Mouse (Mus musculus) spleen, postnatal 4 days (tissue): ENCODE data around the gene Rptor.

Source experiments
- DNase-seq, 2 experiments: peaks; one replicate each; pipeline ENCODE4 v3.0.0; 2022; ENCODE audit warnings: low spot score in 2 of 2

The Rptor gene

DNA sequence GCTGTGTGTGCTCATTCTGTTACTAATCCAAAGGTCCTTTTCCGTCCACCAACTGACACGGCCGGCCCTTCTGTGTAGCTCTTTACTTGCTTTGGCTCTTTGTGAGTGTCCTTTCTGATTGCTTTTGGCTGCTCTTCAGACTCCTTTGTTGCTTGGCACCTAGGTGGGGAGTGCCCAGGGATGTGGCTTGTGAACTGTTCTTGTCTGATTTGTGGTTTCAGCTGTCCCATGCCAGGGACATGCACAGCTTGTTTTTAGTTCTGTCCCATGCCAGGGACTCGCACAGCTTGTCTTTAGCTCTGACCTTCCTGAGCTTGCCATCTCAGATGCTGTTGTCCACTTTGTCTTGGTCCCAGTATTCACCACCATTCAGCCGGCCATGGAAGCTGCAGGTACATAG, 4.8 kb downstream of the Rptor start:
- no peak for DNase-seq

DNA sequence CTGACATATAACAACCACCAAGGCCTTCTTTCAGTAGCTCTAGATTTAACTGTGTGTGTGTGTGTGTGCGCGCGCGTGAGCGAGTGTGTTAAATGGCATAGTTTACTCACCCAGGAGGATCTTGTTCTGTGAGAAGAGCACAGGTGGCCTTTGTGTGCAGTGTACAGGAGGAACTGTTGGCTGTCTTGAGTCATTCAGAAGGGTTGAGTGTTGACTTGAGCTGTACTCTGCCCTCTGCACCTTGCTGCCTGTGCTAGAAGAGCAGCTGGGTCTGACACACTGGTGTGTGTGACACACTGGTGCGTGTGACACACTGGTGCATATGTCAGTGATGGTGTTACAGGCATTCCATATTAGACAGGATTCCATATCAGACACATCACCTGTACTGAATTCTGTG, 8.8 kb downstream of the Rptor start:
- no peak for DNase-seq

DNA sequence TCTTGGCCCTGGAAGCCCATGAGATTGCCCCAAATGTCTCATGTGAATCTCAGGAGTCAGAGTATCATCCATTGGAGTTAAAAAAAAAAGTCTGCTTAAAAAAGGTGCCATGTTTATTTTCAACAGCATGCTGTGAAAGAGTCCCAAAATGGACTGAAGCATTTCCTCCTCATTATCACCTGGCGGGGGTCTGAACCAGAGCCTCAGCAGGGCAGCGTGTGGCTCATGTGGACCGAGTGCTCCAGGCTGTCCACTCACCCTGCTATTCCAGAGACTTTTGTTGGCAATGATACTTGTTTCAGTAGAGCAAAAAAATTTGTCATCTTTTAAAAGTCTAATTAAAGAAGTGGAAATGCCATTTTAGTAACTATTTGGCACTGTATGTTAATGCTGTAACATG, 9.5 kb downstream of the Rptor start:
- DNase-seq: no peak

DNA sequence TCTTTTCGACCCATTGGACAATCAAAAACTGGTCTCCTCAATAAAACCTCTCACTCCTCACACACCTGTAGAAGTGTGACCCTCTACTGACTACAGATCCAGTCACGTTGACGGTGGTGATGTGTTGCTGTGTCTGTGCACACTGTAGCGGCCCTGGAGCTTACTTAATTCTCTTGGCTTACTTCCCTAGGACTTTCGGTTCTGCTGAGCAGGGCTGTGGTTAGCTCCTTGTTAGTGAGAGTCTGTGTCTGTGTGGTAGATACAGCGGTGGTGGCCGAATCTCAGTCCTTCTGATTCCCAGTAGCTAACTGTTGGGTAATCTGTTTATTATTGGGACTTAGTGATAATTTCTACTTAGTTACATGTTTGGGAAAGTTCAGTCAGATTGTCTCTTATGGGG, 12.4 kb downstream of the Rptor start:
- no peak for DNase-seq

DNA sequence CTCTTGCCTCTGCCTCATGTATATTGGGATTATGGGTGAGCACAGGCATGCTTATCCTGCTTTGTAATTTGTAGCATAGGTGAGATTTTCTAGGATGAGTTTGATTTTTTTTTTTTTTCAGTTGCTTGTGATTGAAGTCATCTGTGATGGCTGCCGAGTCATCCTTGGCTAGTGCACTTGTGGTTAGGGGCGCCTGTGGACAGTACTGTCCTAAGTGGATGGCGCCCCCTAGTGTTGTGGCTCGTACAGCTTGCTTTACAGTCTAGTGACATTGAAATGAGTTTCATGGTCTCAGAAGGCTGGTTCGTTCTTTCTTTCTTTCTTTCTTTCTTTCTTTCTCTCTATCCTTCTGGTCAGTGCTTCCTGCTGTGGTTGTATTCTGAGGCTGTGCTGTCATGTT, 16.1 kb downstream of the Rptor start:
- DNase-seq: peak in 1 of 2 experiments; percentile 74

DNA sequence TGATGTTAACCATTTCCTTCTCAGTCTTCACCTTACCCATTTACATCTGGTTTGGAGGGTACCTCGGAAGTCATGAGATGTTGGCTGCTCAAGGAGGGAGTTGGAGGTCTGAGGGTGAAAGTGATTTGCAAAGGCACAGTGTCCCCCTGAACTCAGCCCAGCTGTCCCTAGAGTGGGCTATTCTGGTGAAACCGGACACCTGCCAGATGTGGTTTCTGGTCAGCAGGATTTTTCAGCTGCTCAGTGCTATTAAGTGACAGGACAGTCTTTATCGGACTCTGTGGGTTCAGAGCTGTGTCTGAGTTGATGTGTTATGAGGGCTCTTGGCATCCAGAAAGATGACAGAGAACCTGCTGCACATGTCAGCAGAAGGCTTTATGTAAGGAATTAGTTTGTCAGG, 18.6 kb downstream of the Rptor start:
- no peak for DNase-seq

DNA sequence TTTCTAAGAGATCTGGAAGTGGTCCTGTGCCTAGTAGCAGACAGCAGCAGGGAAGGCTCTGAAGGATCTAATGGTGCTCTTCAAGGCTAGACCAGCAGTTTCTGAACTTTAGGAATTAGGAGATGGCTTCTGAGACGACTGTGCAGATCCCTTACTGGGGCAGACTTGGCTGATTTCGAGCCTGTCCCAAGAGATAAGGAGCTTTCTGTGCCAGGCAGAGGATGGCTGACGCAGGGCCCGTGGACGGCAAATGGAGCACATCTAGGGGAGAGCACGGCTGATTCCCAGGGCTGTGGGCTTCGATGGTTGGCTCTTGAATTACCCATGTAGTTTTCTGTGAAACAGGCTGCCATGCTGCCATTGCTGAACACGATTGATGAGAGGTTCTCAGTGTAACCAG, 21.1 kb downstream of the Rptor start:
- DNase-seq: no peak

DNA sequence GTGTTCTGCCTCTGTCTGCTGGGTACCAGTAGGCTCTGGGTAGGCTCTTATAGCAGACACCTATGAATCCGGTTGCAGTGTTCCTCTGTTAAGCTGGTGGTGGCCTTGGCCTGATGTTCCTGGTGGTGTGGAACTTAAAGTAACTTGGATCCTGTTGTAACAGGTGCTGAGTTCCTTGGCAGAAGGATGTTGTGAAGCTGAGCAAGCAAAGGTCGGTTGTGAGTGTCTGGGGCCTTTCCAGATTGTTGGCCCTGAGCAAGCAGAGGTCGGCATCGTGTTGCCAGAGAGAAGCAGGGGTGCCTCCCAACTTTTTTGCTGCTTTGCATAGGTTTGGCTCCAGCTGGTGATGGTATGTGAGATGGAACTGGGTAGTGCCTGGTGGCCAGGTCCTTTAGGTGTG, 21.7 kb downstream of the Rptor start:
- DNase-seq: no peak

DNA sequence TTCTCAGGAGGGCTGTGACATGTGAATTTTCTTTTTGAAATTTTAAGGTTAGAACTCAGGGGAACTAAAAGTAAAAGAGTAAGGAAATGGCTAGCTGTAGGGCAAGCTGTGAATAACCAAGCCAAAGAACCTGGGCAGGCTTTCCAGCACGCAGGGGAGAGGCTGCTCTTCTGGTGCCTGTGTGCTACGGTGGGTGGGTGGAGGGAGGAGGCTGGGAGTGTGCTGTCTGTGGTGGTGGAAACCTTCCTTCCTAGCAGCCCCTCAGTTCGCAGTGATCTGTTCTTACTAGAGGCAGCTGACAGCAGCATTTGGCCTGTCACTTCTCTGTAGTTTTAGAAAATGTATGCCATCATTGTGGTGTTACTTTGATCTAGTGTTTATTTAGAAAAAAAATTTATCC, 22.2 kb downstream of the Rptor start:
- DNase-seq: no peak

DNA sequence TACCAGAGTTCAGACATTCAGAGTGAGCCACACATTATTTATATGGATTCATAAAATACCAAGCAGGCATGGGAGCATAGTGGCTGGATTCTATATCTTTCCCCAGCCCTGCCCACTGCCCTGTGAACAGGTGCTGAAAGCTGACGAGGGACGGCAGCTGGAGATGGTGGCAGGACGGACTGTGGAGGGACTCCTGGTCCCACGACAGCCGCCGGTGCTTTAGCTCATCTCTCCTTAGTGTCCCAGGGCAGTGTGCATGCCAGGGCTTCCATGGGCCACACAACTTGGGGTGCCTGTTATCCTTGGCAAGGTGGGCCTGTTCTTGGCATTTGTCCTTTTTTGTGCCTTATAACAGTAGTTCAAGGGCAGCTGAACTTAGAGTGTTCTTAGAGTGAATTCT, 22.8 kb downstream of the Rptor start:
- no peak for DNase-seq

DNA sequence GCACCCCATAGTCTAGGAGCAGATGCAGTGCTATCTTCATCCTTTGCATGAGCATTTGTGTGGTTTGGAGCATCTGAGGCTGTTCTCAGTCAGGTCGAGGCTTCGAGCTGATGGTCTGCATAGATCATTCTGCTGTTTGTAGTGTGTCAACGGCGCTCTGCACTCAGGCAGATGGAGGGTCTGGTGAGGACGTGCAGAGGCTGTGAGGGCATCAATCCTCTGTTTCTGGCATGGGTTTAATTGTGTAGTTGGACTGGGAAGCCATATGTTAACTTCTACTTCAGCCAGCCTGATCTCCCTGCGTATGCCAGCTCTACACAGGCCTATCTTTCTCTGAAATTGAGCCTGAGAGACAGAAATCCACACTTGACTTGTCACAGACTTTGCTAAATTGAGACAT, 23.2 kb downstream of the Rptor start:
- DNase-seq: no peak

DNA sequence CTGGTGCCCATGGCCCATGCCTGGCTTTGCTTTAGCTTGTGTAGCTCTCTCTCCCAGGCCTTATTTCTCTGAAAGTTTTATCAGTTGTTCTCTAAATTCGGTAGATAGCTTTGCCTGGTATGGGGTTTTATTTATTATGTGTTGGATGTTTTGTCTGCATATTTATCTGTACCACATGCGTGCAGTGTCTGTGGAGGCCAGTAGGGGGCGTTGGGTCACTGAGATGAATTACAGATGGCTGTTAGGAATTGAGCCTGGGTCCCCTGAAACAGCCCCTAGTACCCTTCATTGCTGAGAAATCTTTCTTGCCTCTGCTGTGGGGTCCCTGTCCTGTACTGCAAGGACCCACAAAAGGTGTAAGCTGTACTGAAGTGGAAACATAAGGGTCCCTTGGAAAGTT, 24.5 kb downstream of the Rptor start:
- DNase-seq: no peak

DNA sequence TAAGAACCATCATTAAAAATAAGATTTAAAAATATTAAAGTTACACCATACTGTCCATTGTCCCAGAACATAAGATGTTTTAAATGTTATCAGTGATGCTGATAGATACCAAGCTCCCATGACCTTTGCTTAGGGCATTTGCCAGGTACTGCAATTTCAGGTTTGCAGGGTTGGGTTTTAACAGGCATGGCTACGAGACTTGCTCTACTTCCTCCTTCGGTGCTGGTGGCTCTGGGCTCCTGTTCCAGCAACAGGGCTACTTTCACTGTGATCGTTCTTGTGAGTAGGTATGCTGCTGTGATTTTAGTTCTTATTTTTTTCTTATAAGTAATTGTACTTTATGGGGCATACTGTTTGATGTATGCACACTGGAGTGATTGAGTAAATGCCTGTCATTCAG, 26.4 kb downstream of the Rptor start:
- no peak for DNase-seq

DNA sequence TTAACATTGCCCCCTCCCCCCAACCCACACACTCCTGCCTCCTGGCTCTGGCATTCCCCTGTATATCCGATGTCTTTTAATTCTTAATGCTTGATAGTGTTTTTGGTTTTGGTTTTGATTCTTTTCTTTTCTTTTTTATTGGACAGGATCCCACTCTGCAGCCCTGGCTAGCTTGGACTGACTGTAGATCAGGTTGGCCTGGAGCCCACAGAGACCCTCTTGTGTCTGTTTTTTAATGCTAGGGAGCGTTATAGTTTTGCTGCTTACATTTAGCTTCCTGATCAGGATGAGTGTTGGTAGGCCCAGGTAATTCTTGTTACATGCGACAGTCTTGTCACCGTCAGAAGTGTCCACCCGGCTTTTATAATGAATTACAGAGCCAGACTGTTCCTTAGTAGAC, 27.6 kb downstream of the Rptor start:
- DNase-seq: no peak

DNA sequence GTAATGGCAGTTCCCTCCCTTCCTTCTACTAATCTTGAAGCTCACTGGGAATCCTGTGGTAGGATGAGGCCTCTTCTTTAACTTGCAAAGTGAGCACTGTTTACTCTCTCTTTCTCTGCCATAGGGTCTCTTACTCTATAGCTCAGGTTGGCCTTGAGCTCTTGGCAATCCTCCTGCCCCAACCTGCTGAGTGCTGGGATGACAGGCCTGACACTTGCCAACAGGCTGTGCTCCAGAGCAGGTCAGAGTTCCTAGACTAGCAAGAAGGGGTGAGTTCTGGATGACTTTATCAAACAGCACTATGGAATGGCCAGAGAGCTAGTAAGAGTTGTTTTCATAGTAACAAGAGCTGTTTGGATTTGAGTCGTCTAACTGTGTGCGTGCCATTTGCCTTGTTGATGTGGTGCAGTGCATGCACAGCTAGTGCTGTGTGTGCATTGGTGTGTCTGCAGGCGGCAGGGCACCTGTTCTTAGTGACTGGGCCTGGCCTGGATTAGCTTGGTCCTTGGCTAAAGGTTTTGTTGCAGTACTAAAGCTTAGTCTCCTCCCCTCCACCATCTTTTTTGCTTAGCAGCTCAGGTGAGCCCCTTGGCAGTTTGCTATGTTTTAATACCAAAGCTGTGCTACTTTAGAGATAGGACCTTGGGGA, 28.6 kb downstream of the Rptor start:
- DNase-seq: no peak

DNA sequence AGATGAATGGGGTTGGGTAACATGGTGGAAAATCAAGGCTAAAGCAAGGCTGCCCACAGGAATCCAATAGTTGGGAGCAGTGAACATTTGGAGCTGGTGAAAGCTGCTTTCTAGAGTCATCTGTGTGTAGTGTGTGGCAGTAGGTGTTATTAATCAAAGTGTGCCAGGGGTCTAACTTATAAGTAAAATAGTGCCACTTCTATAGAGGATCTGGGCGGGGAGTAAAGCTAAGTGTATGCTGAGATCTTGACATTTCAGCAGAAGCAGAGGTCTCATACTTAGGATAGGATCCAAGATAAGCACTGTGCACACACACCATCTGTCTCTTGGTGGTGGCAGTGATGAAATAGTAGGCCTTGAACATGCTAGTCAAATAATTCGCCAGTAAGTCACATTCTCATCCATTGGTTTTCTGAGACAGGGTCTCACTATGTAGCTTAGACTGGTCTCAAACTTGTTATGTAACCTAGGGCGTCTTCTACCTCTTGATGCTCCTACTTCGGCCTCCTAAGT, 33.7 kb downstream of the Rptor start:
- no peak for DNase-seq

DNA sequence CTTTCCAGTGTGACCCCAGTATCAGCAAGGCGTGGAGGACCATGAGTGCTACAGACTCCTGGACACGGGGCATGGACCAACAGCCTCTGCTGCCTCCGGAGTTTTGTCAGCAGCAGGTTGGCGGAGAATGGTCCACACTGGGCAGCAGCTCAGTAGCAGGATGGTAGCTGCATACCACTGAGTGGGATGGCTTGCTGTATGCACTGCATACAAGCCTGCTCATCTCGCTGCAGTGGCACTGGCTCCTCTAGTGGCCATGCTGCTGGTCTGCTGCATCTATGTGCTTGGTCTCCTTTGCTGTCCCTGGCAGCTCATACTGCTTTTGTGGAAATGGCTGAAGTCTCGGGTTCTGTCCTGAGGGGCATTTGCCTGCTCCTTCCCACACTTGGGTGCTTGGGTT, 34.8 kb downstream of the Rptor start:
- DNase-seq: no peak

DNA sequence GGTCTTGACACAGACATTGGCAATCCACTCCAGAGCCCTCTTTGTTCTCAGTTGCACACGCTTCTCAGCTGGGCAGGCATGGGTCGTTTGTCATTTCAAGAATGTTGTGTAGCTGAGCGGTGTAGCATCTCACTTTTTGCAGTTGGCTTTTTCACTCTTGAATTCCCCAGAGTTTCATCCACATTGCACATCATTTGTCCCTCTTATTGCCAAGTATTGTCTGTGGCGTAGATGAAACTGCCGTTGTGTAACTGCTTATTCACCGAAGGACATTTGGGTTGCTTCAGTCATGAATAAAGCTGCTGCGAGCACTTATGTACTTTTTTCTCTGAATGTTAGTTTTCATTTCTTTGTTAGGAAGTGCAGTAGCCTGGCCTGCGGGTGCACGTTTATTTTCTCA, 37.8 kb downstream of the Rptor start:
- no peak for DNase-seq

DNA sequence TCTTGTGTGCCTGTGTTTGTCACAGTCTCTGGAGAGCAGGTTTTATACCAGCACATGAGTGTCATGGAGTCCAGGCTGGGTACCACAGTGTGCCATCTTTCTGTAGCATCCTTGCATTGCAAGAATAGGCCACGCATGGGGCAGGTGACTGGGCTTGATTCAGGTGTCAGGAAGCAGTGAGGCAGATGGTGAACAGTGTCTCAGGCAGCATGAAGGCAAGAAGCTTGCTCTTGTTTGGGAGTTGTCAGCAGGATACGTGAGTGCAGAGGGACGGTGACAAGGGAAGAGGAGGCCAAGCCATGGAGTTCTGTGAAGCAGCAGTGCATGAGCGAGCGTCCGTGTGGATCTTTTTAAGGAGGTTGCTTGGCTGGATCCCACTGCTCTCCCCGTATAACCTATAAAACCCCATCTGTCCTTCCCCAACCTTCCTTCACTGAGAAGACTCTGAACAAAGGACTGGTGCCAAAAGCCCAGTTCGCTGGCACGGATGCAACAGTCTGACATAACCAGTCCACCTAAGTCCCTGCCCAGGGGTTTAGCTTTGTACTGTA, 39.2 kb downstream of the Rptor start:
- DNase-seq: no peak

DNA sequence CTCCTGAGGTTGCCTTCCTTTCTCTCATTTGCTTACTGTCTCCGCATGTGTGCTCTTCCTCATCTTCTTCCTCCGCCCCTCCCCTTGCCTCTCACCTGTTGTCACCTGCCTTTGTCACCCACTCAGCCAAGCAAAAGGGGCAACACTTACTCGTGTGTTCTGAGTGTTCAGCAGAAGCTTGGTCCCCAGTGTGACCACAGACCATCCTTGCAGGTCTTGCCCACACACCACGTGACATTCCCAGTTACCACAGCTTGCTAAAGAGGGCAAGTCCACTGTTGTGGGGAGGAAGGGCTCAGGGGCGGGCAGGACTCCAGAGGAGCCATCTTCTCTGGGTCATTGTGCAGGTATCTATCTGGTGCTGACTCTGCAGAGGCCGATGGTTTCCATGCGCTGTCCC, 40.6 kb downstream of the Rptor start:
- no peak for DNase-seq

DNA sequence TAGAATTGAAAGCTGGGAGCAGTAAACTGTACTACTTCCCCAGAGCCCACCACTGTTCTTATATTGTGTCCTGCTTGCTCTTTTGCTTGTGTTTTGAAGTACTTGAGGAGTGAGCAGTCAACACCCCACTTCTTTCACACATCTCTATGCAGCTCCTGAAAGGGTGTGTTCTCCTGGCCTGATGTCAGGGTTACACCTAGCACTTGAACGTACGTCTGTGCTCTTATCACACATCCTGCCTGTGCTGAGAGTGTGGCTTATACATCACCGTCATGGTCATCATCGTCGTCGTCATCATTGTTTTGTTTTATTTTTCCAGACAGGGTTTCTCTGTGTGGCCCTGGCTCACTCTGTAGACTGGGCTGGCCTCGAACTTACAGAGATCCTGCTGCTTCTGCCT, 41.4 kb downstream of the Rptor start:
- DNase-seq: no peak

DNA sequence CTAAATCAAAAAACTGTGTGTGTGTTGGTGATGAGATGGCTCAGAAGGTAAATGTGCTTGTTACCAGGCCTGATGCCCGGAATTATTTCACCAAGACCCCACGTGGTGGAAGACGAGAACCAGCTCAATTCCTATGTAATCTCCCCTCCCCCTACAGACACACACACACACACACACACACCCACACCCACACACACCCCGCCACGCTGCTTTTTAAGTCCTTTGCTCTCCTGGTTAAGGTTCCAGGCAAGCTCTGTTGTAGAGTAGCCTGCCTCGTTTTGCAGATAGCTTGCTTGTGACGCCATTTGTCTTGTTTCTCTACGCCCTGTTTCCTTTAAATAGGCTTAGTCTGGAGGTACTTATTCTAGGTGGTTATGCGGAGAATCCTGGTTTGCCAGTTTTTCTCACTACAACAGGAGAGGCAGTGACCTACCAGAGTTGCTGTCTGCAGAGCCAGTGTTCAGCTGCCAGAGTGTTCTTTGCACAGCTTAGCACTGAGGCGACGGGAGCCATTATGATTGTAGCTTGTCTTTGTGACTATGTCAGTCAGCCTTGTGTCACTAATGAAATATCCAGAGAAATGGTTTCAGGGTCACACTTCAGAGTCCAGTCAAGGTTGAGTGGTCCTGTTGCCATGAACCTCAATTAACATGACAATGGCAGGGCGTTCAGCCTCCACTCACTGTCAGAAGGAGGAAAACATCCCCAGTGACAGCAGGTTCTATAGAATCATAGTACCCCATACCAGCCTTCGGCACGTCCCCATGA, 42.1 kb downstream of the Rptor start:
- DNase-seq: no peak

DNA sequence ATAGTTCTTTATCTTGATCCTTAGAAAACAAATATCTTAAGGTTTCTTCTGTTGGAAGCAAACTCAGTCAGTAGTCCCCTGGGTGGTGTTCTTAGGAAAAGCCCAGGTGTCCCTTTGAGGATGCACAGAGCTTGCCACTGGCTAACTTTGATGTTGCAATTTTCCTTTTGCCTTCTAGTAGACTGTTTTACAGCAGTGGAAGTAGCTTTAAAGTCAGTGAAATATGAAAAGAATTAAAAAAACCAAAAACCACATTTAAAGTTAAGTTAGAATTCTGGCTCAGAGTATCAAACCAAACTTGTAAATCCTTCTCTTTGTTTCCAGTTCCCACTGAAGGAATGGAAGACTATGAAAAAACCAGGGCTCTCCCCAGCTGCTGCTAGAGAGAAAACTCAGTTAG, 47.8 kb downstream of the Rptor start:
- DNase-seq: no peak
